In genomic region chr4:89351474-89351873, GRCm38 (mm10) we compare ENCODE assay signal across 15 mouse cellular contexts. TPM values are rescaled to one million over a fixed set of nuclear protein-coding genes. Genes with fewer than 3 reads are reported as not detected.
DNase-seq lines count a peak whose midpoint lies in the region; ATAC-seq and TF ChIP-seq lines count a peak whose summit lies in the region.
"Had no signal": no experiment of that assay in that cellular context is flagged by ENCODE, and none has a peak within 500 bp of the region (broad histone marks: within the 10 kb centered on the region; RNA-seq: fewer than 3 reads in every experiment).

No protein-coding gene starts in this region.

- no peak overlapping the region for H3K9ac ChIP-seq in kidney, embryonic 15.5 days
- no peak overlapping the region for H3K9ac ChIP-seq in ES-Bruce4 (ENCODE audit: low read depth, poor library complexity, severe bottlenecking)
- H3K9ac ChIP-seq in hindbrain, embryonic 16.5 days (ENCODE audit: low read depth, low read length): no peak overlapping the region
- H3K9ac ChIP-seq: hindbrain, embryonic 14.5 days; liver, embryonic 12.5 days; stomach, embryonic 15.5 days had no signal

- no peaks in the 10 kb centered on the region for H3K36me3 ChIP-seq in kidney, embryonic 15.5 days
- no peaks in the 10 kb centered on the region for H3K36me3 ChIP-seq in ES-Bruce4 (ENCODE audit: control insufficient read depth, insufficient read depth, low read length, poor library complexity, severe bottlenecking)
- H3K36me3 ChIP-seq in hindbrain, embryonic 16.5 days (ENCODE audit: control insufficient read depth, insufficient read depth, low read length): no peaks in the 10 kb centered on the region
- H3K36me3 ChIP-seq: liver, embryonic 12.5 days; stomach, embryonic 15.5 days had no signal

- TF ChIP-seq CTCF in ES-Bruce4 (IDR thresholded peaks at IDR 0.05; ENCODE audit: low read depth, low read length): no peak

- H3K4me1 ChIP-seq in kidney, embryonic 15.5 days: 0 out of 2 replicates have a peak, but pooled peaks cover 2% of the 10 kb centered on the region
- H3K4me1 ChIP-seq in ES-Bruce4 (ENCODE audit: control insufficient read depth, insufficient read depth, low read length): peaks cover 3% of the 10 kb centered on the region
- H3K4me1 ChIP-seq in hindbrain, embryonic 16.5 days (ENCODE audit: control insufficient read depth, insufficient read depth, low read depth, low read length): no peaks in the 10 kb centered on the region
- H3K4me1 ChIP-seq: stomach, embryonic 15.5 days had no signal

- DNase-seq in kidney, adult 18-20 months: no peak
- DNase-seq in embryo, embryonic 10.5 days (ENCODE audit: low spot score): peak; percentile 56
- DNase-seq in layer of hippocampus, postnatal 10 days (ENCODE audit: low spot score in 2 of 2): no peak
- no peak for DNase-seq in liver
- DNase-seq: cerebellum, adult 11 months had no signal

- no peak overlapping the region for H3K4me3 ChIP-seq in kidney, embryonic 15.5 days (replicated peaks)
- H3K4me3 ChIP-seq in ES-Bruce4 (ENCODE audit: low read depth, low read length): no peak overlapping the region
- H3K4me3 ChIP-seq in hindbrain, embryonic 16.5 days (ENCODE audit: low read length): no peak overlapping the region
- H3K4me3 ChIP-seq: erythroblast, embryonic 14.5 days; layer of hippocampus, adult 2 months; liver, embryonic 12.5 days; stomach, embryonic 15.5 days had no signal

- H3K9me3 ChIP-seq in kidney, embryonic 15.5 days (replicated peaks): no peaks in the 10 kb centered on the region
- no peaks in the 10 kb centered on the region for H3K9me3 ChIP-seq in ES-Bruce4 (replicated peaks; ENCODE audit: control insufficient read depth, insufficient read depth, low read length, poor library complexity, severe bottlenecking)
- no peaks in the 10 kb centered on the region for H3K9me3 ChIP-seq in hindbrain, embryonic 16.5 days (ENCODE audit: control insufficient read depth, low read length)
- H3K9me3 ChIP-seq: liver, embryonic 12.5 days; stomach, embryonic 15.5 days had no signal

- no peak overlapping the region for H3K4me2 ChIP-seq in kidney, embryonic 15.5 days
- no peak overlapping the region for H3K4me2 ChIP-seq in hindbrain, embryonic 16.5 days (ENCODE audit: low read length)
- H3K4me2 ChIP-seq: hindbrain, embryonic 14.5 days; liver, embryonic 12.5 days; stomach, embryonic 15.5 days had no signal

- no peak for TF ChIP-seq EP300 in ES-Bruce4 (IDR thresholded peaks at IDR 0.05; ENCODE audit: insufficient read depth, low read depth, low read length)

- 22% methylated on average over 5 of the region's 5 CpGs for WGBS in kidney, embryonic 15.5 days
- WGBS in hindbrain, embryonic 16.5 days: 56% methylated on average over 5 of the region's 5 CpGs

- no peaks in the 10 kb centered on the region for H3K27me3 ChIP-seq in kidney, embryonic 15.5 days
- no peaks in the 10 kb centered on the region for H3K27me3 ChIP-seq in ES-Bruce4 (ENCODE audit: control insufficient read depth, insufficient read depth, low read length, poor library complexity, severe bottlenecking)
- no peaks in the 10 kb centered on the region for H3K27me3 ChIP-seq in hindbrain, embryonic 16.5 days (replicated peaks; ENCODE audit: control insufficient read depth, insufficient read depth, low read length)
- H3K27me3 ChIP-seq: liver, embryonic 12.5 days; stomach, embryonic 15.5 days had no signal

- ATAC-seq in kidney, embryonic 15.5 days (replicated peaks; ENCODE audit: low FRiP score): 0 out of 2 replicates have a peak, but pooled peaks have one; percentile 25
- 0 out of 2 replicates have a peak, but pooled peaks have one; percentile 14 for ATAC-seq in megakaryocyte-erythroid progenitor cell, adult 5-6 weeks (replicated peaks; ENCODE audit: low FRiP score, low TSS enrichment, poor library complexity, severe bottlenecking)
- no peak for ATAC-seq in hindbrain, embryonic 16.5 days
- ATAC-seq: liver, embryonic 12.5 days had no signal

- no peak for TF ChIP-seq POLR2A in ES-Bruce4 (IDR thresholded peaks at IDR 0.05; ENCODE audit: insufficient read depth, low read length)

- no peak overlapping the region for H3K27ac ChIP-seq in kidney, embryonic 15.5 days
- peak overlapping the region; percentile 47 for H3K27ac ChIP-seq in ES-Bruce4 (ENCODE audit: insufficient read depth, low read length)
- no peak overlapping the region for H3K27ac ChIP-seq in hindbrain, embryonic 16.5 days (ENCODE audit: low read depth, low read length)
- H3K27ac ChIP-seq: hindbrain, embryonic 14.5 days; layer of hippocampus, adult 2 months; liver, embryonic 12.5 days; stomach, embryonic 15.5 days had no signal

RNA-seq across cellular contexts. Expression of gene Cdkn2b, which starts 40.6 kb away (rescaled TPM):
- polyA plus RNA-seq in kidney, embryonic 15.5 days (2015; fragmentation: Nextera tagmentation; extraction: Ambion mirVana): 1.1 and 1.8 TPM in 2 replicates
- 8.3 and 12.0 TPM in 2 replicates for polyA plus RNA-seq in ES-Bruce4 (2011; ENCODE audit: insufficient read depth, insufficient read length, low read depth, missing spikeins)
- total RNA-seq in megakaryocyte-erythroid progenitor cell, adult 5-6 weeks (2014; fragmentation: Nextera tagmentation): not detected in 2 replicates
- total RNA-seq in megakaryocyte-erythroid progenitor cell, adult 5-6 weeks (2017): not detected in 2 replicates
- 1 to 10 TPM; 2.9 to 4.2 TPM for total RNA-seq in layer of hippocampus, postnatal 10 days (2021)
- 1.1 and 1.7 TPM in 2 replicates for polyA plus RNA-seq in hindbrain, embryonic 16.5 days (2015; fragmentation: Nextera tagmentation; extraction: Ambion mirVana)
- polyA plus RNA-seq: erythroblast, embryonic 14.5 days had no signal

RNA-seq across cellular contexts. Expression of gene Cdkn2a, which starts 57.0 kb away (rescaled TPM):
- polyA plus RNA-seq in kidney, embryonic 15.5 days (2015; fragmentation: Nextera tagmentation; extraction: Ambion mirVana): not detected in 2 replicates
- polyA plus RNA-seq in ES-Bruce4 (2011; ENCODE audit: insufficient read depth, insufficient read length, low read depth, missing spikeins): 15.1 and 16.0 TPM in 2 replicates
- not detected in 2 replicates for total RNA-seq in megakaryocyte-erythroid progenitor cell, adult 5-6 weeks (2014; fragmentation: Nextera tagmentation)
- not detected in 2 replicates for total RNA-seq in megakaryocyte-erythroid progenitor cell, adult 5-6 weeks (2017)
- under 1 TPM; 0.65 to 0.85 TPM for total RNA-seq in layer of hippocampus, postnatal 10 days (2021)
- polyA plus RNA-seq in hindbrain, embryonic 16.5 days (2015; fragmentation: Nextera tagmentation; extraction: Ambion mirVana): not detected in 2 replicates
- total RNA-seq: gastrocnemius, postnatal 4 days; layer of hippocampus, adult 2 months had no signal
- polyA plus RNA-seq: hindbrain, embryonic 14.5 days; liver, embryonic 12.5 days; stomach, embryonic 15.5 days had no signal

Comparison
In these comparisons a context has a peak if more than half of its experiments do, and no peak if none do; other contexts are left out.
1. RNA of gene Cdkn2a, which starts 57.0 kb away (polyA plus RNA-seq): 15.1 to 16.0 TPM in ES-Bruce4; not detected in kidney, embryonic 15.5 days and not detected in hindbrain, embryonic 16.5 days; every median in the first group is over 10 times any median in the second.